Mouse (Mus musculus): ENCODE data around the gene Cyp2c39. TPM values are rescaled to one million over a fixed set of nuclear protein-coding genes. Genes with fewer than 3 reads are reported as not detected.
"Not testable (repeated sequence)": the region's sequence is repeated elsewhere in the genome, so short reads cannot be mapped to it uniquely, and the experiment has no call there.

Cyp2c39 gene
- not detected for total RNA-seq (2022)

DNA sequence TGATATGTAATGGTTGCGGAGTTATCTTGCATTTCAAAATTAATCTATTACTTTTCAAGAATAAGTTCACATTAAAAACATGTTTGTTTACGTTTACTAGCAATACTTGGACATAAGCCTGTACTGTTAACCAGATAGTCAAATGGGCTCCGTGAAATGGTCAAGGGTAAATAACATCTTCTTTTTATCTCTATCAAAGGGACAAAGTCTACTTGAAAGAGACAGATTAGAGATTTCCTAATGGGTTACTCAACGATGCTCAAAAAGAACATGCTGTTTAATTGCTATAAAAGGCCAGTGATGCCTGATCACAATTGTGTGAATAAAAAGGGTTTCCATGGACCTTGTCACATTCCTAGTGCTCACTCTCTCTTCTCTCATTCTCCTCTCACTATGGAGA lies at the start of gene Cyp2c39:
Cyp2c39 (plus strand) TSS at position 329 of the 400 bp plus-strand sequence.
- DNase-seq (ENCODE audit: low spot score in 2 of 2), result no peak

DNA sequence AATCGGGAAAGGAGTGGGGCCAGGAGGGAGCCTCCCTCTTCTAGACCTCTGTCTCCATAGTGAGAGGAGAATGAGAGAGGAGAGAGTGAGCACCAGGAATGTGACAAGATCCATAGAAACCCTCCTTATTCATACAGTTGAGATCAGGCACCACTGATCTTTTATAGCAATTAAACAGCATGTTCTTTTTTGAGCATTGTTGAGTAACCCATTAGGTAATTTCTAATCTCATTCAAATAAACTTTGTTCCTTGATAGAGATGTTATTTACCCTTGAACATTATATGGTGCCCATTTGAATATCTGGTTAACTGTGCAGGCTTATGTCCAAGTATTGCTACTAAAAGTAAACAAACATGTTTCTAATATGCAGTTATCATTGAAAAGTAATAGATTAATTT lies 47.7 kb upstream of the Cyp2c39 start, which contains the start of gene Cyp2c38:
Cyp2c38 (minus strand) TSS at position 135 of the 400 bp plus-strand sequence.
- DNase-seq (ENCODE audit: low spot score in 2 of 2), result no peak

DNA sequence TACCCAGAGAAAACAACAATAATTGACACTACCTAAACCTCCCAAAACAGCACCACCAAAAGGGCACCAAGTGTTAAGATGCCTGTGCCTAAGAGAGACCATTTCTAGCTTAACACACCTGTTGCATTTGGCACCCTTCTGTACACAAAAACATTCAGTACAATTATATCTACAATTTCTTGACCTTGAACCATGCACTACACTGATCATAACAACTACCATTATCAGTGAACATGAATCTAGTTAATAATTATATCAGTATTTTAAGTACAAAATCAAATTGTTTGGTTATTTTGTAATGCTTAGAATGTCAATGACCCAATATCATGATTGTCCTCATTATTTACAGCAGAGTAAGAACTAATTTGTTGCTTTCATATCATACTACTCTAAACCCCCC lies 46.7 kb upstream of the Cyp2c39 start:
- DNase-seq (ENCODE audit: low spot score in 2 of 2), result no peak

DNA sequence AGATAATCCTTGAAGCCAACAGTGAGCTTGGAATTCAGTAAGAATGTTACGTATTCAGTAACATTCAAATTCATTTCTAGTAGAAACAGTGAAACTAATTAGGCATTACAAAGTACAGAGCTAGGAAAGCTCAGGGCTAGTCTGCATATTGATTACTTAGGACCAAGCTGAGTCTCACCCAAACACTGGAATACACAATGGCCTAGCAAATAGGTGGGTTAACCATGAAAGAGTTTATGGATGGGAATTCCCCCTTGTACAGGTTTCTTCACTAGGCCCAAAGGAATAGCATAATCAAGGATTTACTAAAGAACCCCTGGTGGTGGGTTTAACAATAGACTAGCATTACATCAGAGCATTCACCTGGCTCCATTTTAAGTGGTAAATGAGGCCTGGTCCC lies 26.7 kb upstream of the Cyp2c39 start:
- not testable (repeated sequence) for DNase-seq (ENCODE audit: low spot score in 2 of 2)

DNA sequence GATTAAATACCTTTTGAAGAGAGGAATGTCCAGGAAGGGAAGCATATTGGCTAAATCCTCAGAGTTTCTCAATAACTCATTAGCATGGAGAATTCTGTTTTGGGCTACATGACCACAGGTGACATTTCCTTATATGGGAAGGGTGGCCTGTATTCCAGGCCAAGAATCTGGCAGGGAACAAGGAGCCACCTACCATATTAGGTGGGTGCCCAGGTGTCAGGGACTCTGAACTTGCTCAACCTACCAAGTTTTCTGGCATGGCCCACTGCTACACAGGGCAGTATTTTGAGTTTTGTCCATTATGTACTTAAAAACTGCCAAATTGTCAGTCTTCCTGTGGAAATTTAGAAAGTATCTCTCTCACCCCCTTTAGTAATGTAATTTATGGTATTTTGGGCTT lies 4.3 kb upstream of the Cyp2c39 start:
- no peak for DNase-seq (ENCODE audit: low spot score in 2 of 2)

DNA sequence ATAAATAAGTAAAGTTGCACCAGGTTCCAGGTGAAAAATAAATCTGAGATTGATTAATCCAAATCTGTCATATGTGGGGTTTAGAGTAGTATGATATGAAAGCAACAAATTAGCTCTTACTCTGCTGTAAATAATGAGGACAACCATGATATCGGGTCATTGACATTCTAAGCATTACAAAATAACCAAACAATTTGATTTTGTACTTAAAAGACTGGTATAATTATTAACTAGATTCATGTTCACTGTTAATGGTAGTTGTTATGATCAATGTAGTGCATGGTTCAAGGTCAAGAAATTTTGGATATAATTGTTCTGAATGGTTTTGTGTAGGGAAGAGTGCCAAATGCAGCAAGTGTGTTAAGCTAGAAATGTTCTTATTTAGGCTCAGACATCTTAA lies 1.1 kb upstream of the Cyp2c39 start:
- no peak for DNase-seq (ENCODE audit: low spot score in 2 of 2)

Other genes starting within 250 kb of the Cyp2c39 start
- not detected for gene Cyp2c29, start 241.5 kb upstream of the Cyp2c39 start, total RNA-seq (2022)
- gene Cyp2c38, start 47.8 kb upstream of the Cyp2c39 start, total RNA-seq (2022), result not detected
- gene Cyp2c67, start 138.2 kb downstream of the Cyp2c39 start, total RNA-seq (2022), result not detected
- gene Cyp2c68, start 230.2 kb downstream of the Cyp2c39 start, total RNA-seq (2022), result not detected

Measured in left cerebral cortex, adult 8-10 months (tissue).